Mouse (Mus musculus) embryonic facial prominence, embryonic 12.5 days (tissue): Measurements from ENCODE around the gene Zfp607b. TPM values are rescaled to one million over a fixed set of nuclear protein-coding genes. Genes with fewer than 3 reads are reported as not detected.

Source experiments
- ATAC-seq: fragments of 200-750 bp; cut with Nextera tagmentation; 2 replicates; pipeline ENCODE4 v1.8.0; 2017; ENCODE audit not compliant: insufficient number of reproducible peaks, insufficient read depth, low FRiP score, low TSS enrichment
- H3K27ac ChIP-seq: fragments of 300-500 bp; sonication (generic); 2 replicates; pipeline ENCODE4 v1.5.1; 2016; ENCODE audit warnings: mild to moderate bottlenecking
- H3K27me3 ChIP-seq: fragments of 300-500 bp; sonication (generic); 2 replicates; pipeline ENCODE4 v1.6.1; 2016; ENCODE audit warnings: mild to moderate bottlenecking, moderate library complexity
- H3K36me3 ChIP-seq: fragments of 300-500 bp; sonication (generic); 2 replicates; pipeline ENCODE4 v1.6.1; 2016; ENCODE audit warnings: mild to moderate bottlenecking
- H3K4me1 ChIP-seq: fragments of 300-500 bp; sonication (generic); 2 replicates; pipeline ENCODE4 v1.6.1; 2016
- H3K4me2 ChIP-seq: fragments of 300-500 bp; sonication (generic); replicated peaks from 2 replicates; pipeline ENCODE4 v1.6.1; 2016; ENCODE audit warnings: mild to moderate bottlenecking, moderate library complexity
- H3K4me3 ChIP-seq: fragments of 300-500 bp; sonication (generic); 2 replicates; pipeline ENCODE4 v1.5.1; 2016; ENCODE audit warnings: mild to moderate bottlenecking
- H3K9ac ChIP-seq: fragments of 300-500 bp; sonication (generic); 2 replicates; pipeline ENCODE4 v1.6.1; 2016; ENCODE audit warnings: mild to moderate bottlenecking, moderate library complexity
- H3K9me3 ChIP-seq: fragments of 300-500 bp; sonication (generic); 2 replicates; pipeline ENCODE4 v1.6.1; 2016; ENCODE audit warnings: mild to moderate bottlenecking, moderate library complexity
- WGBS: fragments of 180-500 bp; shearing (Covaris S2); methylation state at CpG from one replicate; pipeline ENCODE4 v1.1.7; 2016; 5-methylcytosine and 5-hydroxymethylcytosine counted together
- polyA plus RNA-seq: library from polyadenylated mRNA; unstranded; fragments of >200 nt; fragmentation: Nextera tagmentation; extraction: Ambion mirVana; gene quantifications from 2 replicates; pipeline ENCODE4 v1.2.1, GENCODE M21; 2016

Gene Zfp607b
- polyA plus RNA-seq, 1 experiment from 2014 or later, result 4.0 TPM

DNA sequence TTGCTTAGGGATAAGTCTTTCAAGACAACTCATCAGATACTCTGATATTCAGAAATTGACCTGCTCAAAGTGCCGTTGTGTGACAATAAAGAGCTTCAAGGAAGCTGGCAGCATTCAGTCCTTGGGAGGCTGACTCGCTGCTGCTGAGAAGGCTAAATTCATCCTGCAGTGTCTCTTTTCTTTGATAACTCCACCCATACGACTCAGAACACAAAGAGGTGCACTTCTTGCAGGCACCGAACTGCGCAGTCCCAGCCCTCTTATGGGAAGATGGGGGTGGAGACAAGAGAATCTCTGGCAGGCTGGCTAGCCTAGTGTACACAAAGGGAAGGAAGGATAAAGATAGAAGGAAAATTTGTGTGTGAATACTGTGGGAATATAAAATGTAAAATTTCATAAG is 46.3 kb downstream of the Zfp607b start:
- H3K36me3 ChIP-seq, result peaks cover 21% of the 10 kb centered on the region
- H3K4me3 ChIP-seq, result no peak overlapping the region
- no peaks in the 10 kb centered on the region for H3K27me3 ChIP-seq
- H3K4me1 ChIP-seq, result peaks cover 9% of the 10 kb centered on the region
- H3K9me3 ChIP-seq, result no peaks in the 10 kb centered on the region
- ATAC-seq, result no peak
- H3K4me2 ChIP-seq, result no peak overlapping the region
- WGBS, result 71% methylated on average over 5 of the region's 5 CpGs
- H3K27ac ChIP-seq, result no peak overlapping the region
- no peak overlapping the region for H3K9ac ChIP-seq

Other genes starting within 250 kb of the Zfp607b start
- 0.27 and 0.51 TPM in 2 replicates for gene Sptbn4, start 241.7 kb upstream of the Zfp607b start, polyA plus RNA-seq
- gene Blvrb, start 241.4 kb upstream of the Zfp607b start, polyA plus RNA-seq, result 34.5 and 36.8 TPM in 2 replicates
- 29.9 and 33.1 TPM in 2 replicates for gene Sertad3, start 215.6 kb upstream of the Zfp607b start, polyA plus RNA-seq
- 31.1 and 32.0 TPM in 2 replicates for gene Sertad1, start 202.4 kb upstream of the Zfp607b start, polyA plus RNA-seq
- 5.6 and 6.2 TPM in 2 replicates for gene Prx, start 190.0 kb upstream of the Zfp607b start, polyA plus RNA-seq
- 0.95 and 1.0 TPM in 2 replicates for gene Hipk4, start 166.1 kb upstream of the Zfp607b start, polyA plus RNA-seq
- gene Pld3, start 136.1 kb upstream of the Zfp607b start, polyA plus RNA-seq, result 68.1 and 77.9 TPM in 2 replicates
- 33.5 and 35.8 TPM in 2 replicates for gene 2310022A10Rik, start 136.1 kb upstream of the Zfp607b start, polyA plus RNA-seq
- gene Akt2, start 97.8 kb upstream of the Zfp607b start, polyA plus RNA-seq, result 114 and 115 TPM in 2 replicates
- 2.5 and 3.6 TPM in 2 replicates for gene Ttc9b, start 35.4 kb upstream of the Zfp607b start, polyA plus RNA-seq
- 14.0 and 16.6 TPM in 2 replicates for gene Map3k10, start 14.7 kb upstream of the Zfp607b start, polyA plus RNA-seq
- gene Zfp60, start 42.0 kb downstream of the Zfp607b start, polyA plus RNA-seq, result 55.8 and 57.1 TPM in 2 replicates
- 2.2 and 3.1 TPM in 2 replicates for gene Zfp626, start 117.9 kb downstream of the Zfp607b start, polyA plus RNA-seq
- gene Zfp59, start 149.3 kb downstream of the Zfp607b start, polyA plus RNA-seq, result 9.4 and 10.5 TPM in 2 replicates
- gene Zfp607a, start 168.2 kb downstream of the Zfp607b start, polyA plus RNA-seq, result 3.9 and 4.5 TPM in 2 replicates
- 11.4 and 12.3 TPM in 2 replicates for gene Zfp974, start 240.1 kb downstream of the Zfp607b start, polyA plus RNA-seq